Mouse (Mus musculus): ENCODE data around the gene Tbca. TPM values are rescaled to one million over a fixed set of nuclear protein-coding genes. Genes with fewer than 3 reads are reported as not detected.

The Tbca gene
- polyA plus RNA-seq (2015; fragmentation: Nextera tagmentation; extraction: Ambion mirVana) = 279 and 324 TPM in 2 replicates

- ATAC-seq (ENCODE audit: low FRiP score, low read depth) = peak; percentile 96
- peaks cover 14% of the 10 kb centered on the region for H3K4me1 ChIP-seq (replicated peaks)
- no peaks in the 10 kb centered on the region for H3K36me3 ChIP-seq
- peaks cover 12% of the 10 kb centered on the region for H3K27me3 ChIP-seq
- peak within 1 kb of the TSS; percentile 71 for H3K4me2 ChIP-seq
- H3K4me3 ChIP-seq = peak within 1 kb of the TSS; percentile 95
- no peaks in the 10 kb centered on the region for H3K9me3 ChIP-seq
- peak within 1 kb of the TSS; percentile 88 for H3K27ac ChIP-seq (replicated peaks)
- peak within 1 kb of the TSS; percentile 95 for H3K9ac ChIP-seq
- under 1% methylated on average over 57 of the region's 81 CpGs for WGBS
Observed at GRCm38 (mm10) chr13:94788771-94789649, at the start of gene Tbca. Tbca (plus strand) TSS chr13:94788910.

GRCm38 (mm10) chr13:94745176-94745575, 43.5 kb upstream of the Tbca start:
- Histone ChIP-seq H3K9me3 (no peaks in the 10 kb centered on the region), H3K27me3 (no peaks in the 10 kb centered on the region; the same call in 1 of the 2 replicates), H3K27ac (replicated peaks) (no peak overlapping the region), H3K4me1 (replicated peaks) (no peaks in the 10 kb centered on the region), H3K36me3 (no peaks in the 10 kb centered on the region), H3K4me3 (no peak overlapping the region), H3K4me2 (no peak overlapping the region), H3K9ac (no peak overlapping the region)
- 3% methylated on average over 1 of the region's 1 CpGs for WGBS
- ATAC-seq (ENCODE audit: low FRiP score, low read depth) = no peak

- H3K4me1 ChIP-seq (replicated peaks) = no peaks in the 10 kb centered on the region
- WGBS = 88% methylated on average over 12 of the region's 12 CpGs
Observed at GRCm38 (mm10) chr13:94765852-94766251, 22.9 kb upstream of the Tbca start.

GRCm38 (mm10) chr13:94768460-94769154, 20.1 kb upstream of the Tbca start:
- Histone ChIP-seq H3K4me3 (no peak overlapping the region), H3K27me3 (0 out of 2 replicates have a peak, but pooled peaks cover 2% of the 10 kb centered on the region), H3K4me2 (no peak overlapping the region), H3K27ac (replicated peaks) (no peak overlapping the region), H3K9ac (no peak overlapping the region), H3K4me1 (replicated peaks) (no peaks in the 10 kb centered on the region), H3K9me3 (no peaks in the 10 kb centered on the region), H3K36me3 (no peaks in the 10 kb centered on the region)
- 89% methylated on average over 3 of the region's 3 CpGs for WGBS
- no peak for ATAC-seq (ENCODE audit: low FRiP score, low read depth)

More at GRCm38 (mm10) chr13:94765852-94766251, 22.9 kb upstream of the Tbca start:
- no peak overlapping the region for H3K27ac ChIP-seq (replicated peaks)
- no peaks in the 10 kb centered on the region for H3K36me3 ChIP-seq
- no peak overlapping the region for H3K4me3 ChIP-seq
- H3K4me2 ChIP-seq = no peak overlapping the region
- ATAC-seq (ENCODE audit: low FRiP score, low read depth) = no peak
- no peak overlapping the region for H3K9ac ChIP-seq
- no peaks in the 10 kb centered on the region for H3K9me3 ChIP-seq
- 0 out of 2 replicates have a peak, but pooled peaks cover 2% of the 10 kb centered on the region for H3K27me3 ChIP-seq

GRCm38 (mm10) chr13:94769155-94769470, 19.6 kb upstream of the Tbca start:
- no peaks in the 10 kb centered on the region for H3K36me3 ChIP-seq
- no peak overlapping the region for H3K4me3 ChIP-seq
- no peak for ATAC-seq (ENCODE audit: low FRiP score, low read depth)
- H3K27me3 ChIP-seq = 0 out of 2 replicates have a peak, but pooled peaks cover 2% of the 10 kb centered on the region
- no peak overlapping the region for H3K4me2 ChIP-seq
- no peaks in the 10 kb centered on the region for H3K4me1 ChIP-seq (replicated peaks)
- no peak overlapping the region for H3K27ac ChIP-seq (replicated peaks)
- 85% methylated on average over 6 of the region's 6 CpGs for WGBS
- no peaks in the 10 kb centered on the region for H3K9me3 ChIP-seq
- H3K9ac ChIP-seq = no peak overlapping the region

- Histone ChIP-seq H3K9ac (no peak overlapping the region), H3K4me2 (no peak overlapping the region), H3K9me3 (no peaks in the 10 kb centered on the region), H3K27ac (replicated peaks) (no peak overlapping the region), H3K4me1 (replicated peaks) (peaks cover 14% of the 10 kb centered on the region), H3K4me3 (no peak overlapping the region), H3K36me3 (no peaks in the 10 kb centered on the region), H3K27me3 (peaks cover 12% of the 10 kb centered on the region)
- 63% methylated on average over 2 of the region's 2 CpGs for WGBS
- no peak for ATAC-seq (ENCODE audit: low FRiP score, low read depth)
Observed at GRCm38 (mm10) chr13:94786866-94787265, 1.8 kb upstream of the Tbca start.

- 80% methylated on average over 1 of the region's 1 CpGs for WGBS
- no peak overlapping the region for H3K4me2 ChIP-seq
- H3K4me1 ChIP-seq (replicated peaks) = peaks cover 11% of the 10 kb centered on the region
- no peak for ATAC-seq (ENCODE audit: low FRiP score, low read depth)
- H3K4me3 ChIP-seq = no peak overlapping the region
- no peak overlapping the region for H3K27ac ChIP-seq (replicated peaks)
- no peaks in the 10 kb centered on the region for H3K36me3 ChIP-seq
- H3K9ac ChIP-seq = no peak overlapping the region
- no peaks in the 10 kb centered on the region for H3K9me3 ChIP-seq
- no peaks in the 10 kb centered on the region for H3K27me3 ChIP-seq
Observed at GRCm38 (mm10) chr13:94794689-94795088, 6.0 kb downstream of the Tbca start.

- ATAC-seq (ENCODE audit: low FRiP score, low read depth) = no peak
- H3K27ac ChIP-seq (replicated peaks) = no peak overlapping the region
- WGBS = 62% methylated on average over 5 of the region's 5 CpGs
Observed at GRCm38 (mm10) chr13:94803480-94804057, 14.9 kb downstream of the Tbca start.

GRCm38 (mm10) chr13:94806315-94807179, 17.8 kb downstream of the Tbca start:
- WGBS = 38% methylated on average over 9 of the region's 9 CpGs
- Histone ChIP-seq H3K27me3 (no peaks in the 10 kb centered on the region), H3K9ac (no peak overlapping the region), H3K4me2 (no peak overlapping the region), H3K4me3 (no peak overlapping the region), H3K36me3 (no peaks in the 10 kb centered on the region), H3K27ac (replicated peaks) (no peak overlapping the region), H3K4me1 (replicated peaks) (peaks cover 8% of the 10 kb centered on the region; the same call in 1 of the 2 replicates), H3K9me3 (no peaks in the 10 kb centered on the region)
- ATAC-seq (ENCODE audit: low FRiP score, low read depth) = no peak

More at GRCm38 (mm10) chr13:94803480-94804057, 14.9 kb downstream of the Tbca start:
- Histone ChIP-seq H3K4me1 (replicated peaks) (peaks cover 8% of the 10 kb centered on the region; the same call in 1 of the 2 replicates), H3K36me3 (no peaks in the 10 kb centered on the region), H3K9me3 (no peaks in the 10 kb centered on the region), H3K27me3 (no peaks in the 10 kb centered on the region), H3K4me2 (no peak overlapping the region), H3K9ac (no peak overlapping the region), H3K4me3 (no peak overlapping the region)

- Histone ChIP-seq H3K4me2 (no peak overlapping the region), H3K36me3 (no peaks in the 10 kb centered on the region), H3K27ac (replicated peaks) (no peak overlapping the region), H3K4me1 (replicated peaks) (peaks cover 6% of the 10 kb centered on the region; the same call in 1 of the 2 replicates), H3K27me3 (no peaks in the 10 kb centered on the region), H3K4me3 (no peak overlapping the region), H3K9ac (no peak overlapping the region), H3K9me3 (no peaks in the 10 kb centered on the region)
- ATAC-seq (ENCODE audit: low FRiP score, low read depth) = no peak
Observed at GRCm38 (mm10) chr13:94808596-94808995, 19.9 kb downstream of the Tbca start.

GRCm38 (mm10) chr13:94809724-94810123, 21.0 kb downstream of the Tbca start:
- Histone ChIP-seq H3K9me3 (no peaks in the 10 kb centered on the region), H3K36me3 (no peaks in the 10 kb centered on the region), H3K4me2 (no peak overlapping the region), H3K9ac (no peak overlapping the region), H3K4me3 (no peak overlapping the region), H3K27me3 (no peaks in the 10 kb centered on the region), H3K4me1 (replicated peaks) (peaks cover 5% of the 10 kb centered on the region; the same call in 1 of the 2 replicates), H3K27ac (replicated peaks) (no peak overlapping the region)
- WGBS = 53% methylated on average over 1 of the region's 1 CpGs
- no peak for ATAC-seq (ENCODE audit: low FRiP score, low read depth)

All from hindbrain, embryonic 15.5 days (tissue).